Mouse (Mus musculus) ZHBTc4 (cell line): Measurements from ENCODE around the gene Fyn.

Experiments used
- DNase-seq: peaks from one replicate; pipeline ENCODE4 v3.0.0-alpha.2; 2011; ENCODE audit warnings: low read depth, low spot score

Gene Fyn

DNA sequence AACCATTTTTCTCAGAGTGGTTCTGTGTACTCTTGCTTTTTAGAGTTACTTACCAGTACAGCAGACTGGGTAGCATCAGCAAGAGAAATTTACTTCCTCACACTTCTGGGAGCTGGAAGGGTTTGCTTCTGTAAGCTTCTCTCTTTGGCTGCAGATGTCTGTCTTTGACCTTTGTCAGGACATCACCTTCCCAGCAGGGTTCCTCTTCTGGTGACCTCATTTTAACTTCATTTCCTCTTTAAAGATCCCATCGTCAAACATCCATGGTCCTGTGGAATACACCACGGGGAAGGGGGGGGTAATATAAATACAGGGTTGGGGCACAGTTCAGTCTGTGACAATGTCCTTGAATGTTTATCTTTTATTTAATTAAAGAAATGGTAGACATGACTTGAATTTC, 74.5 kb downstream of the Fyn start:
- no peak for DNase-seq

DNA sequence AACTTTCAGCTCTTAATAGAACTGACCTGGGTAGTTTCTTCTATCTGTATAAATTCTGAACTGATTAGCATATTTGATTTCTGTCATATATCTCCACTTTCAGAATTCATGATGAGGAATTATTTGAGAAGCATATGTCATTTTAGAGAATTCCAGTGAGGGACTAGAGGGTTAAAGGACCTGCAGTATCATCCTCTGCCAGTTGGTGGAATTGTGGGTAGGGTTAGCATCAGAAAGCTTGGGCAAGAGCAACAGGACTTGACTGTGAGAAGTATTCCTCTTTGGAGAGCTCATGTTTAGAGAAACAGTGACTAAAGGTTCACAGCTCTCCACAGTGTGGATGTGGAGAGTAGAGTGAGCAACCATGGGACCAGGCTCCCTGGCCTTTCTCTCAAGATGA, 75.3 kb downstream of the Fyn start:
- DNase-seq: peak; percentile 25

DNA sequence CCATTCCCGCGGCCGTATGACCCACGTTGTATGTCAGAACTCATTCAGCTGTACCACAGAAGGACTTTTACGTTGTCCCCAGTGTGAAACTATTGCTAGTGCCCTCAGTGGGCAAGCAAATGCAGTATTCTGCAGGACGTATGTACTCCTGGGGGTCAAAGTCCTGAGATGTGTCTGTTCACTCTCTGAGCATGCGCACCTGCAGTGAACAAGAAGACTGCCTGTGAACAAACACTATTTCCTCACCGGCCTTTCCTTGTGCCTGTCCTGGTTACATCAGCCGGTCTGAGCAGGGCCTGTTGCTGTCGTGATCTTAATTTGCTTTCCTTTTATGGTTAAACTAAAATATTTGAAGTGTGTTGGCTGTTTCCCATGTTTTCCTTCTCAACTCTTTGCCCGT, 77.2 kb downstream of the Fyn start:
- DNase-seq: peak; percentile 18

DNA sequence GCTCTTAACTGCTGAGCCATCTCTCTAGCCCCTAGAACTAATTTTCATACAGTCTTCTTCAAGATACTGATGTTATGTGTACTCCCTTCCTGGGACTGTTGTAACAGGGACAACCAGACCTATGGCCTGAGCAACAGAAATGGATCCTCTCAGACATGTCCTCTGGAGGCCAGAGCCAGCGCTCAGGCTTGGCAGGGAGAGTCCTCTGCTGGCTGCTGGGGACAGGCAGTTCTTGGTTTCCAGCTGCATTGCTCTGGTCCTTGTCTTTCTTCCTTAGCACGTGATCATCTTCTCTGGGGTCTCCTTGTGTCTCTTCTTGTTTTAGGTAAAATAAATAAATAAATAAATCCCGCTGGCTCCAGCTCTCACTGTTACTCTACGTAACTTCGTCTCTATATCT, 78.1 kb downstream of the Fyn start:
- no peak for DNase-seq

DNA sequence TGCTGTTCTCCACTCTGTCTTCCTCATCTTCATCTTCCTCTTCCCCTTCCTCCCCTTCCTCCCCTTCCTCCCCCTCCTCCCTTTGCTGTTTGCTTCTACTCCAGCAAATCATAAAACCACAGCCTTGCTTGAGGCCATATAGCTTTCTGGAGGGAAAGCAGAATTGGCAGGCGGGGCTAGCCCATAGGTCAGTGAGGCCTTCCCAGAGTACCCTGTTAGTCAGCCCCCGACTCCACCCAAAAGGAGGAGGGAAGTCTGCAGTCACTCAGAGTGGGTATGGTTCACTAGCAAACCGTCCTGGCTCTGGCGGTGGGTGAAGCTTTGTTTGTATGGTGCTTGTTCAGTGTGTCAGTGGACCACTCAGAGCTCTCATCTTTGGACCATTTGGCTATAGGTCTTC, 80.5 kb downstream of the Fyn start:
- no peak for DNase-seq

DNA sequence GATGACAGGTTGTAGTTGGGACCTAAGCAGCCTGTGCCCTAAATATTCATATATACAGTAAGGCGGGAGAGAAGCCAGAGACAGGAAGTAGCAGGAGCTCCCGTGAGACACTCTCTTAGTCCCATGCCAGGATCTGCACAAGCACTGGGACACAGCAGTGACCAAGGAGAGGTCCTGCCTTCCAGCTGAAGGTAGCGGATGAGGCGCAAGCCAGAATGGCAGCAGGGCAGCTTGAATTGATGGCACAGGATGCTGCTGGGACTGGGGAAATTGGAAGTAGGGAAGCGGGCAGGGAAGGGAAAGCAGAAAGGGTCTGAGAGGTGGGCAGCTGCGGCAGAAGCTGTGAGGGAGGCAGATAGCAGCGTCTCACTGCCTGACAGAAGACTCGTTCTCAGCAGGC, 81.7 kb downstream of the Fyn start:
- DNase-seq: no peak

DNA sequence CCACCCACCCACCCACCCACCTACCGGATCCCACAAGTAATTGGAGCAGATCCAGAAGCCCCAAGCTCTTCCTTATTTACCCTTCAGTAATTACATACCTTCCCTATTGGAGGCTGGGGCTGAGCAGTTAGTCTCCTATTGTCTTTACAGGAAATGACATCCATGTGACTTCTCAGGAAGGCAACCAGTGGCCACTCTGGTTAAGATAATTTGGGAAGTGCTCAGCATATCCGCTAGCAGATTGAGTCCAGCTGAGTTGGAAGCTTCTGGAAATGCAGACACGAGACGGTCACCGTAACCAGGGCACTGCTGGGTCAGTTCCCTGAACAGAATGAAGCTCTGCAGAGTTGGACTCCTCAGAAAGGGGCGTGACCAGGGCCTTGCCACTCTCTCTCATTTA, 82.4 kb downstream of the Fyn start:
- peak; percentile 51 for DNase-seq

DNA sequence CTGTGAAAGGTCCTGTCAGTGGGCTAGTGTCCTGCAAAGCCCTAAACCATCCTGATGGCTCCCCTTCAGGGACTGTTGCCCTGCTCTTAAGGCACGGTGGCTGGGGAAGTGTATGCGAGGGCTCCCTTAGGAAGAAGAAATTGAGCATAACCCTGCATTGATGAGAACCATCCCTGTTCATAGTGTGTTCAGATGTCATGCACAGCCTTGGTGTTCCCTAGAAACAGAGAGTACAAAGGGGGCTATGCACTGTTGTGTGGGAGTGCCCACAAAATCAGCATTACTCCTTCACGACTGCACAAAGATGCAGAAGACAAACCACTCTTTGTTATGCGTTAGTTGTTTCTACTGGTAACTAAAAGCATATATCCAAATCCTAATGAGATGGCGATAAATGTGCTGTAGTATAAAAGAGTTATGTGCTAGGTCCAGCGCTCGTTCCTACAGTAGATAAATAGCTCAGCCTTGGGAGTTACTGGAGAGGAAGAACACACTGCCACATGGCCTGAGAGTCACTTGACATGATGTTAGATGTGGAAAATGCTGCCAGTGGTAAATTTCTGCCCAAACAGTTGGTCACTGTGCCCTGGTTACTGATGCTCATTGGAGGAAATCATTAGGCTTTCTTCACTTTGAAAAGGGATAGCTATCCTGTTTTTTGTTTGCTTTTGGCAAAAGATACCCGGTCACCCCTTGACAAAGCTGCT, 83.4 kb downstream of the Fyn start:
- no peak for DNase-seq

DNA sequence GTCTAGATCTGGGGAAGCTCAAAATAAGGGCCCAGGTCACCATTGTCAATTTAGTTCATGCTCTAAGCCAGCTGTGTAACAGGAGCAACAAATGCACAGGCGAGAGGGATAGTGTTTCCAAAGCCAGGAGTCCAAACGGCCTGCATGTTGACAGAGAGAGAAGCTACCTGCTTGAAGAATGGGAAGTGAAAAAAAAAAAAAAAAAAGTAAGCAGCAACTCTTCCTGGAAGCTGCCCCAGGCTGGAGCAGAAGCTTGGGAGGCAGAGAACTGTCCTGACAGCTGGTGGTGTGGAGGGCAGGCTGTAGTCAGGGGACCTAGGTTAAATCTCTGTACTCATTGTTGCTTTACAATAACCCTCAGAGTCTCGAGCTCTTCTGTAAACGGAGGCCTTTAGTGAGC, 86.7 kb downstream of the Fyn start:
- no peak for DNase-seq

DNA sequence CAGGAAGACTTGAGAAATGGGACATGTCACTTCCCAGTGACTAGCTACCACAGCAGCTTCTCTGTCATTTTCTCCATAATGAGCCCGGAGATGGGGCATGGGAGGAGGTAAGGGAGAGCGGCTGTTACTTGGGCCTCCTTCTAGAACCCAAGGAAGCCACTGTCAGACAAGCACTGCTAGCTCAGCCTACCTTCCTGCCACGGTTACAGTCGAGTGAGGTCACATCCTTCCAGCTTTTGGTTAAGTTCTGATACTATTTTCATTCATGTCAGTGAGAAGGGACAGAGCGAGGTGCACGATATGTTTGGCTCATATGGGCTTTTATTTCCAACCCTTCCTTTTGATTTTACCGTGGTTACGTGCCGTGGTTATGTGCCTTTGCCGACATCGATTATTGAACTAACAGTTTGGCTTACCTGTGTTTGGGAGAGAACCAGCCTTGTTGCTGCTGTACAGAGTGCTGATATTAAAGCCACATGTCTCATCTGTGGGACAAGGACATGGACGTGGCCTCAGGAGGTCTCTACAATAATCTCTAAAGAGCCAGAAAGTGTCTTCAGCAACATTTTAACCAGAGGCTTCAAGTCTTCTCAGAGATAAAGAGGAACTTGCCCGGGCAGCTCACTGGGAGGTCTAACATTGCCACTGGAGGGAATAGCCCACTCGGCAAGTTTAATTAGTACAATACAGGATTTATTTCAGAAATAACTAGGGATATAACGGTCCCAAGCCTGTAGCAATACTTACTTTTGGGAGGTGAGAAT, 87.4 kb downstream of the Fyn start:
- DNase-seq: no peak

DNA sequence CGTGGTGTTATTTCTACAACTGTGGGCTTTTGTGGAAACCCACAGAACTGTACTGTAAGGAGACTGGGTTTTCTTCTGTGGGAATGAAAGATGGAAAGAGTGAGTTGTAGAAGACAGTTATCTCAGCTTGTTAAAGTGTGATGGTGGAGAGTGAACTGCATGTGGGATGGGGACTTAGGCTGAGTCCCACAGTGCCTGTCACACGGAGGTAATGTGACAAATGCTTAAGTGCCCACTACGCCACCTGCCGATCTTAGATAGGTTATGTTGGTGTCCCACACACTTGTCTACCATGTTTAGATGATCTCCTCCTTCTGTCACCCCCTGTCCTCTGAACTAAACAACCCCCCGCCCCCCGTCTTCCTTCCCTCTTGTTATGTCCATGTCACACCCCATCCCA, 88.1 kb downstream of the Fyn start:
- no peak for DNase-seq

DNA sequence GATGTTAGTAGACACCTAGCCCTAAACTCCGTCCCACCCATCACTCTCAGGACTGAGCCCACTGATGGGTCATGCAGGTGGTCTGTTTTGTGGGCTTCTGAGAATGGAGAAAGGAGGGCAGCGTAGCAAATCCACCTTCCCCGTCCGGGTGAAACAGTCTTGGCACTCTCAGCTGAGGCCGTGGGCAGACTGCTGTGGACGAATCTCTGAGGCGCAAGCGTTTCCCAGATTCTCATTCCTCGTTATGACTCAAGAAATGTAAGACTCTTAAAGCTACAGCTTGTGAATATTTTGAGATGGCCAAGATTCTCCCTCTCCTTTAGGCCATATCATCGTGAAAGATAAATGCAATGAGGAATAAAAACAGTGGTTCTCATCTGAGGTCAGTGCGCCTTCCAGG, 88.6 kb downstream of the Fyn start:
- DNase-seq: no peak

DNA sequence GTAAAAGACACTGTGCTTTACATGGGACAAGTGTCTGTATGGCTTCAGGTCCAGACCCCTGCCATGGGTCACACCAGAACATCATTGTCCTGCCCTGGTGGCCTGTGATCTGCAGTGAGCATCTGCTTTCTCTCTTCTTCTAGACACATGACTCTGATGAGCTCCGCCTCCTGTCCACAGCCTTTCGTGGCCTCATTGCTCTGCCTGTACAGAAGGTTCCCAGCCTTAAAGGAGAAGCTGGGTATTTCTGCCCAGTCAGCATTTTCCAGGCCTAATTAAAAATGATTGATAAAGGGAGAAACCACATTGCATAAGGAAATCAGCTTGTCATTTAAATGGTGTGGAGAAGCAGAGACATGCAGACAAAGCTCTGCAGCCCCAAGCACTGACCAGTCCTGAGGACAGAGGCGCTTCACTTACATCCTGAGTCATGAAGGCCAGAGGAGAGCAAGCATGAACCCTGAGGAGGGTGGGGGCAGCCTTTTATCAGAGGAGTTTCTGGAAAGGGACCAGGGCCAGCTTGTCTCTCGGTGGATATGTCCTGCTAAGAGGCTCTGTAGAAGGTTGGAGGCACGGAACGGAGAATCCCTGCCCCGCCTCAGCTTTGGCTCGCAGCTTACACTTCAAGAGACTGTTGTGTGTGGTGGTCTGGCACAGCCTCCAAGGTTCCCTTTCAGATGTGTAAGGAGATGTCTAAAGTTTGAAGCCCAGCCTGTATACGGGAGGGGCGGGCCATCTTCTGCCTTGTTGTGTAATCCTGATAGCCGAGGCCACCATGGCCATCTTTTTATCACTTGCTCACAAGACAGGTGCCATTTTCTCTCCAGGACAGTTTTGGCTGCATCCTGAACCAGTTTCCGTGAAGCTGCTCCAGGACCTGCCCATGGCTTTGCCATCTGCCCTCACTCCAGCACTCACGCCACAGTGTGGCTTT, 90.4 kb downstream of the Fyn start:
- peak; percentile 10 for DNase-seq

DNA sequence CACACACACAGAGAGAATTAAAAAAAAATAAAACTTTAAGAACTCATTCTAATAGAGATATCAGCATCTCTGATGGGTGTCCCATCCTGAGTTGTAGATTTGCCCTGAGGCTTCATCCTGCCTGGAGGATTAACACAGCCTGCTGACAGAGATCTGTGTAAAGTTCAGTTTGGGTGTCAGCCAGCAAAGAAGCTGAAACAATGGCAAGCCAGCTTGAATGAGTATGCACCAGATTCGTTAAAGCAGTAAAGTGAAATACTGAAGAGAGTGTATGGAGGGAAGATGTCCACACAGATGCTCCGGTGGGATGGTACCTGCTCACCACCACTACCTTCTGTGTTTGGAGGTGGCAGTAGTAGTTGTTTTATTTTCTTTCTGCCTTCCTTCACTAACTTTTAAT, 92.0 kb downstream of the Fyn start:
- DNase-seq: no peak

DNA sequence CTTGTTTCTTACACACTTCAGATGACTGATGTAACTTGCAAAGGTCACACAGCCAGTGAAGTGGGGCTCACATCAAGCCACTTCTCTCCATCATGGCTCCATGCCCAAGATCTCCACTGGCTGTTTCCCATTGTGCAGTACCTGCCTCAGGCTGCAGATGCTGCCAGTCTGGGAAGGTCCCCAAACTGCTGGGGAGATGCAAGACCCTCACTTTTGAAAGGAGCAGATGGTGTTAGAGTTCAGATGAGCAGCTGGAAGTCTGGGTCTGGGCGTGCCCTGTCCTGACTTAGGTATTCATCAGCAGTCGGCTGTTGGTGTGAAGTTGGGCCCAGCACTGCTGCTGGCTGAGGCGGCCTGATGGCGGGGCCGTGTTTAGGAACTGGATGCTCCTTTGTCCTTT, 93.3 kb downstream of the Fyn start:
- peak; percentile 48 for DNase-seq

DNA sequence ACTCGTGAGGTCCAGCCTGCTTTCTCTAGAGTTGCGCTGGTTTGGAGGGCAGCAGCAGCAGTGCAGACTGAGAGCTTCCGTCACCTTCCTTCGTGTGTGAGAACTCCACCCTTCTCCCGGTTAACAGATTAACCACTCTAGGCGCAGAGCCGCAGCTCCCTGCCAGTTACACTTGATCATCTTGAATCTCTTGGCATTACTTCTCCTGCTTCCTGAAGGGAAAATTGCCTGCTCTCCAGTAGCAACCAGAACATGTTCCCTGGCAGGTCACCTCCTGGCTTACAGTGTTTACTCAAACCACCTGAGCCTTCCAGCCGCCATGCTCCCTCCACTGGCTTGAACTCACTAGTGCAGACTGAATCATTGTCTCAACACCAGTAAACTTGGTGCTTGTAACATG, 94.1 kb downstream of the Fyn start:
- DNase-seq: peak; percentile 39

DNA sequence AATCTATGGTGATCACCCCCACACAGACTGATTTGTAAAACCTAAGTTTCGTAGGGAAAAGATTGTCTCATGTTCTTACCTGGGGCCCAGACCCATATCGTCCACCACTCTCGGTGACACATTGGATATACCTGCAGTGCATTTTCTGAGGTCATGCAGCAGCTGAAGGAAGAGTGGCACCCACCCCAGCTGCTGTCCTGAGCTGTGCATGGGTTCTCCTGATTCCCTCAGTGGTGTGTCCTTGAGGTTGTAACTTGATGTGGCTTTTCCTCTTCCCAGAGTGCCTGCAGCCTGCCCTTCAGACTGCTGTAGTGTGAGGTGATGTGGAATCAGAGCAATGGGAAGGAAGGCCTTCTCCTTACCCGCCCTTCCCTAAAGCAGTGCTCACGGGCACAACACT, 95.7 kb downstream of the Fyn start:
- no peak for DNase-seq

DNA sequence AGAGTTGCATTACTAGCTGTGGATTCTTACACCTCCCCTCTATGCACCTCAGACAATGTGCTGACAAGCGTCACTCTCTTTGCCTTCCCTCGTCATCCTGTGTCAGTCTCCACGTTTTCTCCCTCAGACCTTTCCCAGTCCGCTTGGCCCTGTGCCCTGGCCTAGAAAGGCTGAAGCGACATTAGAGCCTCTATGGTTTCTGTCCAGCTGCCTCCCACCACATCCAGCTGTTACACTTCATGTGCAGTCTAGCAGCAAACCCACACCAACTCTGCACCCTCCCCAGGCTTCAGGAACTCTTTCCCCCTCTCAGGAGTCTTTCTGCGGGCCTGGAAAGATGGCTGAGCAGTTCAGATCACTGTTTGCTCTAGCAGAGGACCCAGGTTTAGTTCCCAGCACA, 98.7 kb downstream of the Fyn start:
- no peak for DNase-seq

DNA sequence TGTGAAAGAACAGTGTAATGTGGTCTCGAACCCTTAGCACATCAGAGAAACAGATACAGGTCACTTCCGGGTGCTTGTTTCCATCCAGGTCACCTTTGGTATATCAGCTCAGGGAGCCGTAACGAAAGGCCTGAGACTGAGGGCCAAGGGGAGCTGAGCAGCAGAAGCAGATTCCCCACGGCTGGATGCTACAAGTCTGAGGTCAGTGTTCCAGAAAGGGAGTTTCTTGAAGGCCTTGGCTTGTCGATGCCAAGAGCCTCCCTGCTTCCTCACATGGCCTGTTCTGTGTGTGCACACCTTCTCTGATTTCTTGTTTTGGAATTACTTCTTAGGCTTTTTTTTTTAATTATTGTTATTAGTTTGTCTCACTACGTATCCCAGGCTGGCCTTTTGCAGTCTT, 99.2 kb downstream of the Fyn start:
- no peak for DNase-seq

DNA sequence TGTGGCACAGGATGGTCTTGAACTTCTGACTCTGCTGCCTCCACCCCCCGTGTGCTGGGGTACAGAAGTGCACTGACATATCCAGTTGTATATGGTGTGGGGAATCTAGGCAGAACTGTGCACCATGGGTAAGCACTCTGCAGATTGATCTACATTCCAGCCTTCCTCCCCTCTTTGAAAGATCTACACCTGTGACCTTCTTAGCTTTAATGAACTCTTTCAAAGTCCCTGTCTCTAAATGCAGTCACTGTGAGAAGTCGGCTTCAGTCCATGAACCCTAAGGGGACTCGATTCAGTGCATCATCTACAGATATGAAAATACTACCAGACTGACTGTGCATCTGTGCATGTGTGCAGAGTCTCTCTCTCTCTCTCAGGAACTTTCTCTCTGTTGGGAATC, 99.9 kb downstream of the Fyn start:
- no peak for DNase-seq

DNA sequence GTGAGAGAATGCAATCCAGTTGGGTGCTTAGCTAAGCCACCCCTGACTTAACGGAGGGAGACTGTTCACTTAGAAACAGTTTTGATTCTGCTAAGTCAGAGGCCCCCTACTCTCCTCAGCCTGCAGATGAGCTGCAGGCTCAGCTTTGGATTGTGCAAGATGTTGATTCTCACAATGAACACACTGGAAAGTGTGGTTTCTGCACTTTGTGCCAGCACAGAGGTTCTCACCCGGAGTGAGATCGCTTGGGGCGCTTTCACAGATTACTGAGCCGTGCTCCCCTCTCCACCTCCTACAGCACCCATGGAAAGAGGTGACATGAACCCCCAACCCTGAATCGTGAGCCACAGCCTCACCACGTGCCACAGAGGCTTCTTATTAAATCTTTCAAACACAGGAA, 100.7 kb downstream of the Fyn start:
- no peak for DNase-seq

DNA sequence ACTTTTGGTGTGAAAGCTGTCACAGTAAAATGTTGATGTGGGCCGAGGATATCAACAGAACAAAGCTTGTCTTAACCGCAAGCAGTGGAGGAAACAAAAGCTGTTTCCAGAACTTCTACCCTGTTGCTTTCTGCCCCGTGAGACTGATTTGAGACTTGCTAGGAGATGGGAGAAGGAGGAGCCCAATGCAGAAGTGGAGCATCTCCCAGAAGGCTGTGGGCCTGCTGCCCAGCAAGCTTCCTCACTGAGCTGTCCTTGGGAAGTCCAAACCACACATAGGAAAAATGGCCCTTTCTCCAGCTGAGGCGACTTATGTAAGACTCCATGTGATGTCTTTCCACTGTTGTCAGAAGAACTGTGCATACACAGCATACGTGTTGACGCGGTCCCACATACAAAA, 101.7 kb downstream of the Fyn start:
- DNase-seq: no peak
